Mouse (Mus musculus) lung, adult 2 months (tissue): Measurements from ENCODE around the gene Trim9.

Experiments used
- CTCF ChIP-seq: fragments of 200-500 bp; IDR thresholded peaks from 2 replicates; pipeline ENCODE4 v1.5.1; 2011; ENCODE audit warnings: mild to moderate bottlenecking, low read length, control low read depth; ENCODE audit not compliant: insufficient read depth
- POLR2A ChIP-seq: fragments of 200-500 bp; IDR thresholded peaks from 2 replicates; pipeline ENCODE4 v1.6.1; 2011; ENCODE audit warnings: low read depth, mild to moderate bottlenecking, control low read depth, low read length, borderline replicate concordance; ENCODE audit errors: extremely low read depth

DNA sequence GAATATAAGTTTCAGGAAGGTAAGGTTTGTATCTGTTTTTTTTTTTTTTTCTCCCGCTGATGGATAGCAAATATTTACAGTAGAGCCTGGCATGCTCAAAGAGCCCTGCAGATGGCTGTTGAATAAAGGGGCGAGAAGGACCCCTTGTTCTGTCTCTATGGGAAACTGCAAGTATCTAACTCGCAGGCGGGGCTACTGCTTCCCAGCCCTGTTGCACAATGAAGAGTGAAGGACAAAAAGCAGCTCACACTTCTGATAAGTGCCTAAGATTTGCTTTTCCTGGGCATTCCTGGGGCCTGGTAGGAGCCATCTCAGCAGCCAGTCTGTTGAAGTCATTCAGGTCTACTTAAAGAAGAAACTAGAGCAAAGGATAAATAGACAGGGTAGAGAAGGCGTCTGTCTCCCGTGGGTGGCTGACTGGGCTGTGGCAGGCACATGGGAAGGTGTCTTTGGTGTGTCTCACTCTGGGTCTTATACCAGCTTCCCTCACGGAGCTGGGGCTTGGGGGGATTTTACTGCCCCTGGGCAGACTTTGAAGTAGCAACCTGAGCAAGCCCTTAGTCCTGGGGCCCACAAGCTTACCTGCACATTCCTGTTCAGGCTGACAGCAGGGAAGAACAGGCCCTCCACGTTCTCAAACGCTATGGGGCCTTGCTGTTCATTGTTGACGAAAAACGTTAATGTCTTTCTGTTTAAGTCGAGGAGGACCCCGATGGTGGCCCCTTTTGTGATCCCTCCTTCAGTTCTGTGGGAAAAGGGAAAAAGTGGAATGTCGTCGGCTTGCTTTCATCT is 99.5 kb downstream of the Trim9 start:
- no peak for TF ChIP-seq POLR2A
- TF ChIP-seq CTCF: no peak
